Mouse (Mus musculus): ENCODE results near the gene Vwa8. TPM values are rescaled to one million over a fixed set of nuclear protein-coding genes. Genes with fewer than 3 reads are reported as not detected.

Vwa8 gene
- polyA plus RNA-seq, 1 experiment from 2014 or later: 15.6 TPM

GRCm38 (mm10) chr14:79034511-79034913 is 185.7 kb downstream of the Vwa8 start:
- Histone ChIP-seq H3K9me3 (ENCODE audit: control insufficient read depth) (no peaks in the 10 kb centered on the region), H3K9ac (ENCODE audit: low read depth, low read length) (no peak overlapping the region), H3K27ac (ENCODE audit: low read depth, low read length) (peak overlapping the region; percentile 8; the same call in 1 of the 2 replicates), H3K4me3 (ENCODE audit: low read depth, low read length) (no peak overlapping the region), H3K4me1 (replicated peaks; ENCODE audit: control insufficient read depth, insufficient read depth, low read length) (no peaks in the 10 kb centered on the region), H3K36me3 (ENCODE audit: control insufficient read depth, insufficient read depth) (0 out of 2 replicates have a peak, but pooled peaks cover 9% of the 10 kb centered on the region), H3K27me3 (replicated peaks; ENCODE audit: control insufficient read depth, insufficient read depth, low read length) (no peaks in the 10 kb centered on the region), H3K4me2 (replicated peaks; ENCODE audit: low read depth) (peak overlapping the region; percentile 28)
- WGBS: 24% methylated on average over 9 of the region's 9 CpGs
- no peak for TF ChIP-seq CTCF (IDR thresholded peaks at IDR 0.05; ENCODE audit: low read depth)
- ATAC-seq: peak; percentile 64

- Histone ChIP-seq H3K4me2 (replicated peaks; ENCODE audit: low read depth) (no peak overlapping the region), H3K9ac (ENCODE audit: low read depth, low read length) (no peak overlapping the region), H3K4me3 (ENCODE audit: low read depth, low read length) (no peak overlapping the region), H3K9me3 (ENCODE audit: control insufficient read depth) (no peaks in the 10 kb centered on the region), H3K27ac (ENCODE audit: low read depth, low read length) (no peak overlapping the region), H3K27me3 (replicated peaks; ENCODE audit: control insufficient read depth, insufficient read depth, low read length) (no peaks in the 10 kb centered on the region), H3K4me1 (replicated peaks; ENCODE audit: control insufficient read depth, insufficient read depth, low read length) (no peaks in the 10 kb centered on the region), H3K36me3 (ENCODE audit: control insufficient read depth, insufficient read depth) (0 out of 2 replicates have a peak, but pooled peaks cover 11% of the 10 kb centered on the region)
- WGBS: 80% methylated on average over 9 of the region's 9 CpGs
- ATAC-seq: 0 out of 2 replicates have a peak, but pooled peaks have one; percentile 32
- no peak for TF ChIP-seq CTCF (IDR thresholded peaks at IDR 0.05; ENCODE audit: low read depth)
Measured at GRCm38 (mm10) chr14:79035575-79035974, 186.7 kb downstream of the Vwa8 start.

GRCm38 (mm10) chr14:79047186-79047585 is 198.3 kb downstream of the Vwa8 start:
- no peaks in the 10 kb centered on the region for H3K27me3 ChIP-seq (replicated peaks; ENCODE audit: control insufficient read depth, insufficient read depth, low read length)
- no peak for ATAC-seq
- no peak for TF ChIP-seq CTCF (IDR thresholded peaks at IDR 0.05; ENCODE audit: low read depth)
- peaks cover 8% of the 10 kb centered on the region; the same call in 1 of the 2 replicates for H3K36me3 ChIP-seq (ENCODE audit: control insufficient read depth, insufficient read depth)
- H3K4me1 ChIP-seq (replicated peaks; ENCODE audit: control insufficient read depth, insufficient read depth, low read length): no peaks in the 10 kb centered on the region
- no peak overlapping the region for H3K4me3 ChIP-seq (ENCODE audit: low read depth, low read length)
- H3K9me3 ChIP-seq (ENCODE audit: control insufficient read depth): no peaks in the 10 kb centered on the region
- WGBS: 51% methylated on average over 2 of the region's 2 CpGs
- H3K4me2 ChIP-seq (replicated peaks; ENCODE audit: low read depth): no peak overlapping the region
- H3K9ac ChIP-seq (ENCODE audit: low read depth, low read length): no peak overlapping the region
- H3K27ac ChIP-seq (ENCODE audit: low read depth, low read length): no peak overlapping the region

GRCm38 (mm10) chr14:79047956-79048355 is 199.1 kb downstream of the Vwa8 start:
- WGBS: 78% methylated on average over 6 of the region's 6 CpGs

GRCm38 (mm10) chr14:79049544-79049943 is 200.7 kb downstream of the Vwa8 start:
- no peak for TF ChIP-seq CTCF (IDR thresholded peaks at IDR 0.05; ENCODE audit: low read depth)
- 79% methylated on average over 11 of the region's 11 CpGs for WGBS
- Histone ChIP-seq H3K9me3 (ENCODE audit: control insufficient read depth) (no peaks in the 10 kb centered on the region), H3K27ac (ENCODE audit: low read depth, low read length) (no peak overlapping the region), H3K4me3 (ENCODE audit: low read depth, low read length) (no peak overlapping the region), H3K4me1 (replicated peaks; ENCODE audit: control insufficient read depth, insufficient read depth, low read length) (no peaks in the 10 kb centered on the region), H3K4me2 (replicated peaks; ENCODE audit: low read depth) (no peak overlapping the region), H3K27me3 (replicated peaks; ENCODE audit: control insufficient read depth, insufficient read depth, low read length) (no peaks in the 10 kb centered on the region), H3K9ac (ENCODE audit: low read depth, low read length) (no peak overlapping the region), H3K36me3 (ENCODE audit: control insufficient read depth, insufficient read depth) (0 out of 2 replicates have a peak, but pooled peaks cover 8% of the 10 kb centered on the region)
- ATAC-seq: no peak

More at GRCm38 (mm10) chr14:79047956-79048355, 199.1 kb downstream of the Vwa8 start:
- Histone ChIP-seq H3K4me3 (ENCODE audit: low read depth, low read length) (no peak overlapping the region), H3K9ac (ENCODE audit: low read depth, low read length) (no peak overlapping the region), H3K27ac (ENCODE audit: low read depth, low read length) (no peak overlapping the region), H3K4me1 (replicated peaks; ENCODE audit: control insufficient read depth, insufficient read depth, low read length) (no peaks in the 10 kb centered on the region), H3K36me3 (ENCODE audit: control insufficient read depth, insufficient read depth) (peaks cover 8% of the 10 kb centered on the region; the same call in 1 of the 2 replicates), H3K4me2 (replicated peaks; ENCODE audit: low read depth) (no peak overlapping the region), H3K27me3 (replicated peaks; ENCODE audit: control insufficient read depth, insufficient read depth, low read length) (no peaks in the 10 kb centered on the region), H3K9me3 (ENCODE audit: control insufficient read depth) (no peaks in the 10 kb centered on the region)
- ATAC-seq: no peak
- TF ChIP-seq CTCF (IDR thresholded peaks at IDR 0.05; ENCODE audit: low read depth): no peak

GRCm38 (mm10) chr14:79065636-79066035 is 216.8 kb downstream of the Vwa8 start:
- Histone ChIP-seq H3K4me2 (replicated peaks; ENCODE audit: low read depth) (no peak overlapping the region), H3K4me1 (replicated peaks; ENCODE audit: control insufficient read depth, insufficient read depth, low read length) (no peaks in the 10 kb centered on the region), H3K27me3 (replicated peaks; ENCODE audit: control insufficient read depth, insufficient read depth, low read length) (no peaks in the 10 kb centered on the region), H3K36me3 (ENCODE audit: control insufficient read depth, insufficient read depth) (peaks cover 10% of the 10 kb centered on the region; the same call in 1 of the 2 replicates), H3K9me3 (ENCODE audit: control insufficient read depth) (no peaks in the 10 kb centered on the region), H3K4me3 (ENCODE audit: low read depth, low read length) (no peak overlapping the region), H3K27ac (ENCODE audit: low read depth, low read length) (no peak overlapping the region), H3K9ac (ENCODE audit: low read depth, low read length) (no peak overlapping the region)
- ATAC-seq: no peak
- TF ChIP-seq CTCF (IDR thresholded peaks at IDR 0.05; ENCODE audit: low read depth): no peak
- 85% methylated on average over 3 of the region's 3 CpGs for WGBS

All from intestine, postnatal 0 days (tissue).